Mouse (Mus musculus): Measurements from ENCODE around the gene Stx6. TPM values are rescaled to one million over a fixed set of nuclear protein-coding genes. Genes with fewer than 3 reads are reported as not detected.

The Stx6 gene
- 10 to 100 TPM; 50.0 to 58.4 TPM for polyA plus RNA-seq (2017; shearing (Covaris generic))

DNA sequence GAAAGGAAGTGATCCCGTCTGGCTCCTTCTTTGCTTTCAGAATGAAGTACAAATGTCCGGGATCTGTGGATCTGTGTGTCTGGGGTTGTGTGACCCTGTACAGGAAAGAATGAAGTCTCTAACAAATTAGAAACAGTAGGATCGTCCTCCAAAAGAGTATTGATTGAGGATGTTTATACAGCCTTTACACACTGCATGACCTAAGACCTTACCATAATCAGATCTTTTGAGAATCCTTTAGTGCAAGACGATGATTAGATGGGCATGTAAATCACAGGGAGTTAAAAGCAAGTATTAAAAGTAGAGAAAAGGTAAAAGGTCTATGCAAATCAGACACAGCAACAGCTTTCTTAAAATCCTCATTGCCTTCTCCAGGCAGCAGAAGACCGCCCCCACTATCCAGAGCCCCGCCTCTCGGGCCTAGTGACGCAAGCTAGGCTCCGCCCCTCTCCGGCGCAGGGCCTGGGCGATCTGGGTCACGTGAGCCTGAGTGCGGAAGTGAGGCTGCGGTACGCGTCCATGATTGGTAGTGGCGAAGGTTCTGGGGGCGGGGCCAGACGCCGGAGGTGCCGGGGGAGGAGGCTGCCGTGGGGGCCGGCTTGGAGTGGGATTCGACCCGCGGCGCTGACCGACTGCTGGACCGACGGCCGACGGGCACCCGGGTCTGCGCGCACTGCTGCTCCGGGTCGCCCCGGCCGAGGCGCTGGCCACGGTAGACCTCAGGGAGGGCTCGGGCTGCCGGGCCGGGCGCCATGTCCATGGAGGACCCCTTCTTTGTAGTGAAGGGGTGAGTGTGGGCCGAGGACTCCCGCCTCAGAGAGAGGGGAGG lies at the start of gene Stx6:
Gene Stx6, plus strand, starts transcription at position 575 of the 829 bp plus-strand sequence.
- ATAC-seq = peak; percentile 95

DNA sequence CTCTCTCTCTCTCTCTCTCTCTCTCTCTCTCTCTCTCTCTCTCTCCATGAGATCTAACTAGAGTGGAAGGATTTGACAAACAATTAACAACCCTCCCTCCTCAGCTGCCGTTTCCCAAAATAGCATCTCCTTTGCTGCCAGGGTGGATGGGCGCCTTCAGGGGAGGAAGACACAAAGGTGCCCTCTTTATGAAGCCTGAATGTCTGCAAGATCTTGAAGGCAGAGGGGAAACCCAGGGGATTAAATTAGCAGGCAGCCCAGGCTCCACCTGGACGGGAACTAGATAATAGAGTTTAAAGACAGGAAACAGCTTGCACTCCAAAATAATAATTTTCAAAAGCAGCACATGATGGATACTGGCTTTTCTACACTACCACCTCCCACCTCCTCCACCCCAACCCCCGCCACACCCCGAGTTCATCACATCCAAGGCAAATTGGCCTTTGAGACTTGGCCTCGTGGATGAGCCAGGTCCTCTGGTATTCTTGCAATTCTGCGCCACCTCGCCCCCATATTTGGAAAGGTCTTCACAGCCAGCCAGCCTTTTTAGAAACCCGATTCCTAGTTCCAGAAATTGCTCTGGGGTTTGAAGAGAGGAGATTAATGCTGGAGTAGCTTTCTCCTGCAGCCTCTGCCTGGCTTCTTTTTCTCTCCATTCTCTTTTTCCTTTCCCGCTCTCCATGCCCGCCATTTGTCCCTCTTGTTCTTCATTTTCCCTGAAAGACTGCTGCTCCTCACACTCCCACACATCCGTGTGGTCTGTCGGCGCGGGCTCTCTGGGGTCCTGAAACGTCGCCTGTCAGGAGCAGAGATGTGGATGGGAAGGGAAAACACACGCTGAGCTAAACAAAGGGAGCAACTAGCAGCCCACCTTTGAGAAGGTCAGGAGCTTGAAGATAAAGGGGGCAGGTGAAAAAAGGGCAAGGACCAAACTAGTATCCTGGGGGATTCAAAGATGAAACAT lies 48.8 kb upstream of the Stx6 start:
- no peak for ATAC-seq

DNA sequence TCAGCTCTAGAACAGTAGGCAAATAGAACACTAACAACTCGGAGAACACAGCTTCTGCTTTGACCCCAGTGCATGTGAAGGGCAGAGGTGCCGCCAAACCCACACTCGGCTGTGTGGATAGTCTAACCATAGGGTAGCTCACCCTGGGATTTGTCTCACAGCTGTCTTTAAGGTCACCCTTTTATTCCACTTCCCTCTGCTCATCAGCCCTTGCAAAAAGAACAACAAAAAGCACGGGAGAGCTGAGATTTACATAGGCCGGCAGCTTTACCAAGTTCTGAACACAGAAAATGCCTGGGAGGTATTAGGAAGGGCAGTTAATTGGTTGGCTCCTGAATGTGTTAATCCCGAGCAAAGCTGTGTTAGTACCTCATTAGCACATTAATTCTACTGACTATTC lies 47.0 kb upstream of the Stx6 start:
- no peak for ATAC-seq

DNA sequence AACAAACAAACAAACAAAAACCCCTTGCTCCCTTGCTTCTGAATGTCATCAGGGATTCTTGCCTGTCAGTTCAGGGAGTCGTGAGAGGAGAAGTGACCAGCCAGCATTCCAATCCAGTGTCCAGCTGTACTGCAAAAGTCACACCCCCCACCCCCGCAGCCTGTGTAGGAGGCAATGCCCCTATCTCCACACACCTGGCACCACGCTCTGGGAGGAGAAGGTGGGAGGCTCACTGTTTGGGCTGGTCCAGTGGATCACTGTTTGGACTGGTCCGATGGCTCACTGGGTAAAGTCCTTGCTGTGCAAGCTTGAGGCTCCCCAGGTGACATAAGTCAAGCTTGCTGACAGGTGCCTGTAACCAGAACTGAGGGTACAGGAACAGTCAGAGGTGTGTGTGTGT lies 46.4 kb upstream of the Stx6 start:
- no peak for ATAC-seq

DNA sequence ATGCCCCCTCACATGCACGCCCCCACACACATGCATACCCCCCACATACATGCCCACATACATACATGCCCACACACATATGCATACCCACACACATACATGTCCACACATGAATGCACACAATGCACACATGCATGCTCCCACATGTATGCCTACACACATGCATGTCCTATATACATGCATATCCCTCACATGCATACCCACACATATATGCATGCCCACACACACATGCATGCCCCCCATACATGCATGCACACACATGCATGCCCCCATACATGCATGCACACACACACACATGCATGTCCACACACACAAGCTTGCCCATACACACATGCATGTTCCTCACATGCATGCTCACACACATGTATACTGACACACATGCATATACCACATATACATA lies 45.6 kb upstream of the Stx6 start:
- no peak for ATAC-seq

DNA sequence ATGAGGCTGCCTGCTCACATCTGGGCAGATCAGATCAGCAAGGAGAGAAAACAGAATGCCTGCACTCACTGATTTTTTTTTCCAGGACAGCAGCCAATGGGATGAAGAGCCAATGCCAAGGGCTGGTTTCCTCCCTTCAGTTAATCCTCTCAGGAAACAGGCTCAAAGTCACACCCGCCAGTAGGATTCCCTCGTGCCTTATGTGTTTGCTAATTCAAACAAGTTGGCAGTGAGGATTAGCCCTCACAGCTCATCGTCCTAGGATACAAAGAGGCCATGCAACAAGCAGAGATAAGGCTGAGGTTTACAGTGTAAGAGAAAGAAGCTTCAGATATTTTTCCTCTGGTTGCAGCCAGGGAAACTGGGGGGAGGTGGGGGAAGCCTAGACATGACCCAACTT lies 44.6 kb upstream of the Stx6 start:
- no peak for ATAC-seq

DNA sequence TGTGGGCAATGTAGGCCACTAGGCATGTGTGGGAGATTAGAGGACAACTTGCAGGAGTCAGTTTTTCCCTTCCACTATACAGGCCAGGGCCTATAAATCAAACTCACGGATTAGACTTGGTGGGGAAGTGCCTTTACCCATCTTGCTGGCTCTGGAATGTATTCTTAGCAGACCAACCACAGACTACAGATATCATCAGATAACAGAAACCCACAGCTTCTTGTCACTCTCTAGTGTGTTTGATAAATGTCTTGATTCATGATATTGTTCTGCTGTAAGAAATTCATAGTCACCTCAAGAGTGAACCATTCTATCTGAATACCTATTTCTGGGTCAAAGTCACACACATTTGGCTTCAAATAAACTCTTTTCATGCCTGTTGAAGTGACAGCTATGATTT lies 38.8 kb upstream of the Stx6 start:
- ATAC-seq = no peak

DNA sequence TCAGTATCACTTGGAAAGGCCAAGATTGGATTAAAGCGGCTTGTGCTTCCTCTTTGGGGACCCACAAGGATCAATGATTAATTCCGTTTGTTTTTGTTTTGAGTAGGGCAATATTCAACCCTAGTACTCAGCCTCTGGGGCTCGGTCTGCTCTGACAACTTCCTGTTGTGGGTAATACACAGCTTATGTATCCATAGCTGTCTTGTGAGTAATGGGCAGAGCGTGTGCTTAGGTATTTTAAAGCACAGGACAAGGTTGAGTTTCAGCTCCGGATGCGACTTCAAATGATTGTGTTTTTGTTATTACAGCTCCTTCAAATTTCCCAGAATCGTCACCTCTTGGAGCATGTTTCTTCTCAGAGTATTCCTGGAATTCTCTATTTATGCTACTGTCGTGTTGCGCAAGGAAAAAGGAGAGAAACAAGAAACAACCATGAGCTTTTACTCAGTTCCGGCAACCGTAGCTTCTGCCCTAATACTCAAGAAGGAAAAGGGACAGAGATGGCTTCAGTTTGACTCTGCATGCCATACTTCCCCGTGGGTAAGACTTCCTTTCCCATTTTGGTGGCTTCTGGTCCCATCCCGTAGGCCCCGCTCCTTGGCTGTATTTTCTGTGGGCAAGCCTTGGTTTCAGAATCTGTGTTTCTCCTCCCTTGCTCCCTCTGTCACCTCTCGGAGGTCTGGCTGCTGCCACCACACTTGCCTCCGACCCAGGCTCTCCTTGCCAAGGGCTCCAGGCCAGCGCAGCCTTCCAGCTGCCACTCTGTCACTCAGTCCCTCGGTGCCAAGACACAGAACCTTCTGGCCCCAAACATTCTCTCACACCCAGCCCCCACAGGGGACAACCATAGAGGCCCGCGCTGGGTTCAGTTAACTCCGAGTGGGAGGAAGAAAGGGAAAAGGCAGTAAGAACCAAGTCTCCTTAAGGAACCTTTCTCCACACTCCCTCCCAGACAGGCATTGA lies 36.3 kb upstream of the Stx6 start:
- peak; percentile 78 for ATAC-seq

DNA sequence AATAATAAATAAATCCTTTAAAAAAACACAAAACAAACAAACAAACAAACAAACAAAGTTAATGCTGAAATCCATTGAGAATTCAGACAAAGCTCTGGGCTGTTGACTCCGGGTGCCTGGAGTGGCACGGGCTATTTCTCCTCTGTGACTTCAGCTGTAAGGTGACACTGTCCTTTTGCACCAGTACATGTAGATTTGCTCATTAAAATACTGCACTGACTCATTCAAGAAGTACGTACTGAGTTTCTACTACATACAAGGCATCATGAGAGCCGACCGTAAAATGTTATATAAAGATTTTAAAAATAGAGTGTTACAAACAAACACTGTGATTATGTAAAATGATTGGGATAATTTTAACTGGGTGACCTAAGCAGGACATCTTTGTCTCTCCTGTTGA lies 34.1 kb upstream of the Stx6 start:
- no peak for ATAC-seq

DNA sequence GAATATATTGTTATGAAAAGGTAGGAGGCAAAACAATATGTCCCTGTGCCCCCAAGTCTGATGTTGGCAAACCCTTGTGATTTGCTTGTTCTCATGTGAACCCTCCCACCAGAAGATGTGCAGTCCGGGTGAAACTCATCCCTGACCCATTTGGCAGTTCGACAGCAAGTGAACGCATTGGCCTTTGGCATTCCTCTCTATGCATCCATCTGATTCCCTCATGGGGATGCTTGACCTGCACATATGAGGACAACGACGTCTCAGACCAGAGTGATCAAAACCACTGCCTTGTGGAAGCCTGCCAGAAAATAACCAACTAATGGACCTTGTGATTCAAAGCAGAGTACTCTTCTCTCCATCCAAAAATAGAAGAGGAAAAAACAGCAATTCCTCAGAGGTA lies 31.8 kb upstream of the Stx6 start:
- no peak for ATAC-seq

DNA sequence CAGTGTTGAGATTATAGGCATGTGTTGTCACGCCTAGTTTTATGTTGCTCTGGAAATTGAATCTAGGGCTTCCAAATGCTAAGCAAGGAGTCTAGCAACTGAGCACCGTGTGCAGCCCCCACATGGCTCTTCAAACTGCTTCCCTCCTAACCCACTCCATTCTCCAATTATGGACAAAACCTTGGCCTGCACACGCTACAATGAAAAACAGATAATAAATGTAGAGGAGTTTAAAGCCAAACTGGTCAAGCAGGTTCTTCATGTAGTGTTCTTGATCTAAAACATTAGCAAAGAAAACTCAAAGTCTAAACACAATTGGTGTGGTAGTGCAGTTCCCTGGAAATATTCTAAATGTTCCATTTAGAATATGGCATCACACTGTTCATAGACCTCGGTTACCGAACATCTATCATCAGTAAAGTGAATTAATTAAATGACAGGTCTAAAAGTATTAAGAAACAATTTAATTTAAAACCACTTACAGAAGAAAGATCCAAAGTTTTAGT lies 31.0 kb upstream of the Stx6 start:
- ATAC-seq = no peak

DNA sequence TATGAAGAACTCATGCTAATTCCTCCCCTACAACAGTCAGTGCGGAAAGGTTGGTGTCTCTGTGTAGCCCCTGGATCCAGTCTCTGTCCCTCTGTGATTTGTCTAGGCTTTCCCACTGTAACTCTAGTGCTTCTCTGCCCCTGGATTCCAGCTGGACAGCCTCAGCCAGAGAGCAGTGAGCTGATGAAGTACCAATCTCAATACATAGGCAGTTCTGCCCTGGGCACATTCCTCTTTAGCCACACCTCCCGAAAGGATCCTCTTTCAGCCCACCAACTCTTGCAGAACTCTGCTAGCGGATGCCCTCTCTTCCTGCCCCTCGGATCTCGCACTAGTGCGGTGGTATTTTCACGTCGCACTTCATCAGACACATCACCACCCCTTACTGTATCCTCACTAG lies 23.6 kb upstream of the Stx6 start:
- ATAC-seq = no peak

DNA sequence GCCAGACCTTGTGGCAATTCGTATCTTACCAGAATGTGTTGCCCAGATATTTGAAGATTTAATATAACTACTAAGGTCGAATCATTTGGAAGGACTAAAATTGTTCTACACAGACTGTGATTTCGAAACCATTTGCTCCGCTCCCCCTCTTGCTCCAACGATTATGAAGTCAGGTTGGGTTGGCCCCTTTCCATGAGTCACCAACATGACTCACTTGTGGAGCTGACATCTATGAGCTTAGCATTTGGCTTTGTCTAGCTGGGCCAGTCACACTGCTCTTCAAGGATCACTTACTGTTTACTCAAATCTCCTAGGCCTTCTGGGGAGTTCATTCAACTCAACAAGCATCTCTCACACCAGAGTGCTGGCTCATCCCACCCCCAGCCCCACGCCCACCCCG lies 19.7 kb upstream of the Stx6 start:
- peak; percentile 43 for ATAC-seq

DNA sequence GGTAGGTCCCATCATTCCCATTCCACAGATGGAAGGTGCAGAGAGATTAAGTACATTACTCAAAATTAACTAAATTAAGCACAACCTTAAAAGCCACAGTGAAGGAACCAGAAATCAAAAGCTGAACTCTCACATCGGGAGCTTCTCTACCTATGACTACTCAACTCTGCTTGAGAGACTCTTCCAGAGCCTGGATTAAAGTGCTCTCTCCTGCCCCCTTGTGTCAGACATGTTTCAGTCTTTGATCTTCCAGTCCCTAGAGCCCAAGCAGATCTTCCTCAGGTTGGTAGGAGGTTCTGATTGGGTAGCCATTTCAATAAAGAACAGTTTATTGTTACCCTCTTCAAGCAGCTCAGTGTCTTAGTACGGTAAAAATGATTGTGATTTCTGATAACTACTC lies 18.4 kb upstream of the Stx6 start:
- peak; percentile 97 for ATAC-seq

DNA sequence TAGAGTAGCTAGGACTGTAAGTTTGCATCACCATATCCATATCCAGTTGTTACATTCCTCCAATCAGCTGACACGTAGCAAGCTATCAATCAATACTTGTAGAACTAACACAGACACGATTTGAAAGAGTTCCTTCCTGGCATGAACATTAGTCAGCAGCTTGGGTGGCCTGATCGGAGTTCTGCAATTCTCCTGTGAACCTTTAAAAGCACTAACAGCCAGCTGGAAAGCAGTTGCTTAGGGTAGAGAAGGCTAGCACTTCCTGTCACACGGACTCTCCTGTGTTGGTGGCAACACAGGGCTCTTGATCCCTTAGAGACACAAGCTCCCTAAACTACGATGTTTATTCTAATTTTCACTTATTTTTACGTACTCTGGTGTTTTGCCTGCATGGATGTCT lies 12.9 kb upstream of the Stx6 start:
- ATAC-seq = peak; percentile 68

DNA sequence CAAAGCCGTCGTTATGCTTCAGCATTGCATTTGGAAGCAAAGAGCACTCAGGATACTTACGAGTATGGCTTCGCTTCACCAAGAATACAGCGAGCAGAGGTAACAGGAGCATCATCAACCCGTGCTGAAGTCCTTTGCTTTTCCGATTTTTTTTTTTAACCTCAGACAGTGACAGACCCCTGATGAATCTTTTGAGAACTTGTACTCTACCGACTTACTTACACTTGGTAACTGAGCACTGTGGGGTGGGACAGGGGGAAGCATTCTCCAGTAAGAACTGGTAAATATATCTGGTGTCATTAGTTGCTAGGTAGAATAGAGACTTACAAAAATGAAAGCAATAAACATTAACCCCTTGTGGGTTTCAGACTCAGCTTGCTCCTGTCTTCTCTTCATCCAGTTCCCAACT lies 11.9 kb upstream of the Stx6 start, which contains the start of gene Mr1:
Gene Mr1, minus strand, starts transcription at position 243 of the 409 bp plus-strand sequence.
- ATAC-seq = peak; percentile 97

DNA sequence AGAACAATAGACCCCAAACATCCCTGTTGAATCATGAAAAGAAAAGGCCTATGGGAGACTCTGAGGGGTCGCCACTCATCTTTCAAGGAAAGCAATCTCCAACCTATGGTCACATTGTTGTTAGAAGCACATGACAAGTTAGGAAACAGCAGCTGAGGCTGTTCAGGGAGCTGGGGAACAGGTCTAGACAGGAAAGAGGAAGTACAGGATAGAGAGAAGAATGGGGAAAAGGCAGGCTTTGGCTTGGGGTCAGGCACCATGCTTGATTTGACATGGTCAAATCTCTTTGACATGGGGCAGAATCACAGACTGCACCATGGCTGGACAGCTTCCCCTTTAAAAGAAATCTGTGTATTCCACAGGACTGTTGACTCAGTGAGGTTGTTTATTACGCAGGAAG lies 11.3 kb upstream of the Stx6 start:
- ATAC-seq = no peak

DNA sequence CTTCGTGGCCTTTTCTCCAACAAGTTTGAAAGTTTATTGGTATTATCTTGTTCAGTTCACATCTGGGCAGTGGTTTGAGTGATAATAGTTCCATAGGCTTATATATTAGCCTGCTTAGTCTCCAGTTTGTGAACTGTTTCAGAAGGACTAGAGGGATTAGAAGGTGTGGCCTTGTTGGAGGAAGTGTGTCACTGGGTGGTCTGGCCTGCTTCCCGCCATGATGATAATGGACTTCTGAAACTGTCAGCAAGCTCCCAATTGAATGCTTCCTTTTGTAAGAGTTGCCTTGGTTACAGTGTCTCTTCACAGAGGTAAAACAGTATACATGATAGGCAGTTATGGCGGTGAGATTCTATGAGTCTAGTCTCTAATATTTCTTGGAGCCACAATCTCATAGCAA lies 9.1 kb upstream of the Stx6 start:
- no peak for ATAC-seq

DNA sequence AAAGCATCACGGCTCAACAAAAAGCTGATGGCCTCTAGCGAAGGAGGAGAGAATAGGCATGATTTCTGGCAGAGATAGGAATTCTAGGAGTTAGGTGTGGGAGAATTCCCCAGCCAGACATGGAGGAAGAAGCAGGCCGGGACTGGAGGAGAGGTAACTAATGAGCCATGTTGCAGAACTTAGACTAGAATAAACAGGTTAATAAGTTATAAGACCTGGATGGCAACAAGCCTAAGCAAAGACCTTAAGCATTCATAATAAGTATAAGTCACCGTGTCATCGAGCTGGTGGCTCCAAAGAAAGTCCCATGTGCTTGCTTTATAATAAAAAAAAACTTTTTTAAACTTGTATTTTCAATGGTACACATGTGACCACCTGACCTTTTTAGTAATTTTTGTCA lies 7.7 kb upstream of the Stx6 start:
- no peak for ATAC-seq

DNA sequence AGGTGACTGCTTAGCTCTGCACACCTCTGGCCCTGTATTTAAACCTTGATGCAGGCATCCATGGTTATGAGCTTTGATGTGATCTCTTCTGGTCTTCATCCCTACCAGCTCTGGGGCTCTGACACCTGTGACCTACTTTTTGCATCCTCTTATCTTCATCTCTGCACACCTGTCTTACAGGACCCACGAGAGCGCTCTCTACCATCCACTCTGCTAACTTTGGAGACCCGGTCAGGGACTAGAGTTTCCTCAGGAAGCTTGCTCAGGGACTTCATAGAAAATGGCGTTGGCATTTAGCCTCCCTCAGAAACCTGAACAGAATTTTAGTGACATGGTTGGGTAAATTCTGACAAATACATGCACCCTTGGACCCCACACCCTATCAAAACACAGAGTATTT lies 4.6 kb upstream of the Stx6 start:
- ATAC-seq = no peak

DNA sequence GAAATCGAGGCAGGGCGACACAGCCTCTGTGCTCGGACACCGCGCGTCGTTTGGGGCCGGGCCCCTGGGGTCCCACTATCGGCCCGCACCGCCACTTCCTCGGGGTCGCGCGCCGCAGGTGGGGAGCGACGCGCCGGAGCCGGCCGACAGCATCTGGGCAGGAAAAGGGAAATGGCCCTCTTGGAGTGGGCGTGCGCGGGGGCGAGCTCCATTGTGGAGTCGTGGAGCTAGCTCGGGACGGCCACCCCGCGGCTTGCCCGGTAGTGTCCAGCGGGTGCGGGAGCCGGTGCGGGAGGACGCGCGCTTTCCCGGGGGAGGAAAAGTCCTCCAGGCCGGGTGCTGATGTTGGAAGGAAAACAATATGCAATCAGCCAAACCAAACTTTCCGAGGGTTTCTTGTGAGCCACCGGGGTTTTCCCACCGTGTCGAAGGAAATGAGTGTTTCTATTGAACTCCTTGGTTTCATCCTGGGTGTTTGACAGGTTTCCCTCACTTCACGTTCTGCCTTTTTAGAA lies 512 bp downstream of the Stx6 start:
- peak; percentile 54 for ATAC-seq

DNA sequence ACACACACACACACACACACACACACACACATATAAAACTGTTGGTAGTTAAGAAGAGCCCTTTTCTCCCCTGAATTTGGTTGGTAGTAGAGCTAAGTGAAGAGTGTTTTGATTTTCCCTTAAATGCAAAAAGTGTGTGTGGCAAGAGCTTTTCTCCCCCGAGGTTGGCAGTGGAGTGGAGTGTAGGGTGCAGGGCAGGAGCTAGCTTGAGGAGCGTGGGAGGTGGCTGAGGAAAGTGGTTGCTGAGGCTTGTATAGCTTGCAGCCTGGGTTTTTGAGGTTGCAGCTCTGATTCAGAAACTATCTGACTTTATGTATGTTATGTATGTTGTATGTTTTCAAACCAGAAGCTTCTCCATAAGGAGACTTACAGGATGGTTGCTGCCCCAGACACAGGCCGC lies 8.9 kb downstream of the Stx6 start:
- no peak for ATAC-seq

Data from CD4-positive, CD25-positive, alpha-beta regulatory T cell, adult 4 months (primary cell).